Mouse (Mus musculus) MEL (cell line): ENCODE results near the gene Oosp2. TPM values are rescaled to one million over a fixed set of nuclear protein-coding genes. Genes with fewer than 3 reads are reported as not detected.

ENCODE experiments used
- DNase-seq: peaks from one replicate; pipeline ENCODE4 v3.0.0; 2011; ENCODE audit warnings: low read depth, low spot score
- H3K27ac ChIP-seq: 2 replicates; pipeline ENCODE4 v1.5.1; 2012; ENCODE audit warnings: low read depth, mild to moderate bottlenecking, control low read depth, low read length, moderate library complexity; ENCODE audit not compliant: control insufficient read depth
- H3K27me3 ChIP-seq, 2 experiments: fragments of 150-350 bp in 1 of 2; sonication (generic) in 1 of 2; 2 replicates each; pipeline ENCODE4 v1.6.1; 2012; ENCODE audit warnings: low read length in 2 of 2, mild to moderate bottlenecking in 2 of 2, improper control_type of control experiment in 1 of 2, moderate library complexity in 1 of 2; ENCODE audit not compliant: insufficient read depth in 2 of 2, control insufficient read depth in 1 of 2
- H3K36me3 ChIP-seq, 2 experiments: 2 replicates each; pipeline ENCODE4 v1.6.1; 2012 to 2014; ENCODE audit warnings: low read length in 2 of 2, improper control_type of control experiment in 1 of 2, inconsistent platforms in 1 of 2, mild to moderate bottlenecking in 1 of 2; ENCODE audit not compliant: insufficient read depth in 2 of 2, control insufficient read depth in 1 of 2
- H3K4me1 ChIP-seq, 2 experiments: fragments of 150-350 bp in 1 of 2; sonication (generic) in 1 of 2; 2 replicates each; pipeline ENCODE4 v1.6.1; 2012; ENCODE audit warnings: low read length in 2 of 2, improper control_type of control experiment in 1 of 2, mild to moderate bottlenecking in 1 of 2; ENCODE audit not compliant: insufficient read depth in 2 of 2, control insufficient read depth in 1 of 2
- H3K4me3 ChIP-seq, 2 experiments: fragments of 150-350 bp in 1 of 2; sonication (generic) in 1 of 2; 2 replicates each; pipeline ENCODE4 v1.5.1; 2012; ENCODE audit warnings: low read depth in 2 of 2, low read length in 2 of 2, mild to moderate bottlenecking in 2 of 2, moderate library complexity in 2 of 2, control low read depth in 1 of 2, improper control_type of control experiment in 1 of 2; ENCODE audit not compliant: control insufficient read depth in 1 of 2, insufficient read depth in 1 of 2
- H3K79me2 ChIP-seq: 2 replicates; pipeline ENCODE4 v1.6.1; 2012; ENCODE audit warnings: mild to moderate bottlenecking, low read length, moderate library complexity; ENCODE audit not compliant: control insufficient read depth, poor library complexity, insufficient read depth
- H3K9ac ChIP-seq: 2 replicates; pipeline ENCODE4 v1.6.1; 2012; ENCODE audit warnings: low read depth, mild to moderate bottlenecking, control low read depth, low read length, moderate library complexity; ENCODE audit not compliant: control insufficient read depth, poor library complexity, severe bottlenecking
- H3K9me3 ChIP-seq: fragments of 150-350 bp; sonication (generic); replicated peaks from 2 replicates; pipeline ENCODE4 v1.6.1; 2012; ENCODE audit warnings: mild to moderate bottlenecking, low read length, improper control_type of control experiment, moderate library complexity; ENCODE audit not compliant: insufficient read depth
- CTCF ChIP-seq, 3 experiments: IDR thresholded peaks in 2 of 3; conservative IDR thresholded peaks in 1 of 3; 2 replicates each; pipeline ENCODE4 v1.5.1; 2011 to 2012; ENCODE audit warnings: low read length in 3 of 3, low read depth in 2 of 3, mild to moderate bottlenecking in 2 of 3, improper control_type of control experiment in 1 of 3, inconsistent platforms in 1 of 3, mixed read lengths in 1 of 3, moderate library complexity in 1 of 3; ENCODE audit not compliant: control insufficient read depth in 1 of 3, insufficient read depth in 1 of 3, poor library complexity in 1 of 3, severe bottlenecking in 1 of 3
- ELF1 ChIP-seq: IDR thresholded peaks from 2 replicates; pipeline ENCODE4 v1.6.1; 2014; ENCODE audit warnings: low read depth, mild to moderate bottlenecking, inconsistent platforms, low read length, improper control_type of control experiment, moderate library complexity
- EP300 ChIP-seq, 2 experiments: IDR thresholded peaks; 2 replicates each; pipeline ENCODE4 v1.6.1; 2011; ENCODE audit warnings: improper control_type of control experiment in 2 of 2, low read length in 2 of 2, low read depth in 1 of 2, mild to moderate bottlenecking in 1 of 2
- KAT2A ChIP-seq: conservative IDR thresholded peaks from 2 replicates; pipeline ENCODE4 v1.6.1; 2012; ENCODE audit warnings: low read depth, low read length, improper control_type of control experiment, inconsistent platforms
- MAFK ChIP-seq: IDR thresholded peaks from 2 replicates; pipeline ENCODE4 v1.6.1; 2011; ENCODE audit warnings: low read depth, mild to moderate bottlenecking, low read length, improper control_type of control experiment, borderline replicate concordance
- MAZ ChIP-seq: IDR thresholded peaks from 2 replicates; pipeline ENCODE4 v1.6.1; 2012; ENCODE audit warnings: low read depth, mild to moderate bottlenecking, inconsistent platforms, low read length, improper control_type of control experiment
- MXI1 ChIP-seq: IDR thresholded peaks from 2 replicates; pipeline ENCODE4 v1.6.1; 2011; ENCODE audit warnings: mild to moderate bottlenecking, low read depth, low read length, improper control_type of control experiment
- MYB ChIP-seq: IDR thresholded peaks from 2 replicates; pipeline ENCODE4 v1.6.1; 2011; ENCODE audit warnings: mild to moderate bottlenecking, low read depth, low read length, improper control_type of control experiment
- NRF1 ChIP-seq: IDR thresholded peaks from 2 replicates; pipeline ENCODE4 v1.6.1; 2014; ENCODE audit warnings: low read depth, mild to moderate bottlenecking, inconsistent platforms, low read length, improper control_type of control experiment, moderate library complexity; ENCODE audit not compliant: poor library complexity, insufficient read depth, severe bottlenecking
- POLR2A ChIP-seq, 2 experiments: IDR thresholded peaks; 2 replicates each; pipeline ENCODE4 v1.6.1; 2011 to 2012; ENCODE audit warnings: low read length in 2 of 2, mild to moderate bottlenecking in 2 of 2, control low read depth in 1 of 2, improper control_type of control experiment in 1 of 2, low read depth in 1 of 2, moderate library complexity in 1 of 2; ENCODE audit not compliant: control insufficient read depth in 1 of 2, insufficient read depth in 1 of 2, poor library complexity in 1 of 2
- POLR2AphosphoS2 ChIP-seq: IDR thresholded peaks from 2 replicates; pipeline ENCODE4 v1.6.1; 2011; ENCODE audit warnings: low read length, improper control_type of control experiment
- POLR2AphosphoS5 ChIP-seq: IDR thresholded peaks from 2 replicates; pipeline ENCODE4 v1.6.1; 2012; ENCODE audit warnings: low read depth, borderline replicate concordance, mild to moderate bottlenecking, inconsistent platforms, low read length, moderate library complexity, mixed read lengths
- RAD21 ChIP-seq: IDR thresholded peaks from 2 replicates; pipeline ENCODE4 v1.6.1; 2011; ENCODE audit warnings: mild to moderate bottlenecking, low read depth, low read length, improper control_type of control experiment
- TAL1 ChIP-seq: IDR thresholded peaks from 2 replicates; pipeline ENCODE4 v1.6.1; 2012; ENCODE audit warnings: mild to moderate bottlenecking, inconsistent platforms, low read length, moderate library complexity, mixed read lengths
- UBTF ChIP-seq: IDR thresholded peaks from 2 replicates; pipeline ENCODE4 v1.6.1; 2012; ENCODE audit warnings: low read depth, mild to moderate bottlenecking, inconsistent platforms, low read length, improper control_type of control experiment, moderate library complexity, borderline replicate concordance; ENCODE audit not compliant: insufficient read depth
- USF1 ChIP-seq: IDR thresholded peaks from 2 replicates; pipeline ENCODE4 v1.6.1; 2014; ENCODE audit warnings: low read depth, mild to moderate bottlenecking, inconsistent platforms, low read length, improper control_type of control experiment, moderate library complexity
- ZC3H11A ChIP-seq: IDR thresholded peaks from 2 replicates; pipeline ENCODE4 v1.6.1; 2012; ENCODE audit warnings: low read depth, mild to moderate bottlenecking, inconsistent platforms, low read length, improper control_type of control experiment
- ZKSCAN1 ChIP-seq: IDR thresholded peaks from 2 replicates; pipeline ENCODE4 v1.6.1; 2012; ENCODE audit warnings: low read depth, mild to moderate bottlenecking, inconsistent platforms, low read length, improper control_type of control experiment, moderate library complexity
- ZMIZ1 ChIP-seq: IDR thresholded peaks from 2 replicates; pipeline ENCODE4 v1.6.1; 2012; ENCODE audit warnings: low read depth, mild to moderate bottlenecking, inconsistent platforms, low read length, improper control_type of control experiment, moderate library complexity
- polyA plus RNA-seq, 2 experiments: library from polyadenylated mRNA; stranded (reverse) in 1 of 2; unstranded in 1 of 2; fragments of >175 nt in 1 of 2; fragments of >200 nt in 1 of 2; gene quantifications; 2 replicates each; pipeline versions ENCODE4 v1.2.1 to v1.2.4; 2012; ENCODE audit warnings: low replicate concordance in 2 of 2, low read depth in 1 of 2; ENCODE audit not compliant: insufficient read length in 2 of 2, insufficient read depth in 1 of 2, missing spikeins in 1 of 2
- total RNA-seq: library from RNA; depleted of rRNA; stranded (reverse); fragments of 300-350 nt; gene quantifications from 2 replicates; pipeline ENCODE4 v1.2.3, GENCODE M21; 2012; rRNA removed

The Oosp2 gene
- total and polyA plus RNA-seq, 3 experiments = not detected

- Histone ChIP-seq H3K79me2 (no peaks in the 10 kb centered on the region), H3K27ac (no peak overlapping the region), H3K4me1 (no peaks in the 10 kb centered on the region; a peak in 1 of 4 replicates), H3K27me3 (peaks cover 0 to 10% of the 10 kb centered on the region in 2 experiments; a peak in 3 of 4 replicates), H3K9me3 (no peaks in the 10 kb centered on the region), H3K9ac (no peak overlapping the region), H3K36me3 (no peaks in the 10 kb centered on the region), H3K4me3 (peak overlapping the region in 1 of 2 experiments; percentile 20; a peak in 1 of 4 replicates)
- no peak for DNase-seq
- TF ChIP-seq ZC3H11A = no peak
- no peak for TF ChIP-seq ZMIZ1
- no peak for TF ChIP-seq POLR2AphosphoS5
- no peak for TF ChIP-seq NRF1
- TF ChIP-seq UBTF = no peak
- TF ChIP-seq MAZ = no peak
- no peak for TF ChIP-seq EP300 (IDR thresholded peaks at IDR 0.05; ENCODE audit: low read depth in 1 of 2, low read length in 2 of 2)
- no peak for TF ChIP-seq MYB
- no peak for TF ChIP-seq TAL1
- no peak for TF ChIP-seq MXI1
- TF ChIP-seq POLR2AphosphoS2 = no peak
- TF ChIP-seq CTCF (IDR thresholded peaks at IDR 0.05 in 2 of 3, conservative IDR thresholded peaks at IDR 0.05 in 1 of 3; ENCODE audit: control insufficient read depth in 1 of 3, insufficient read depth in 1 of 3, low read depth in 2 of 3, low read length in 3 of 3, poor library complexity in 1 of 3, severe bottlenecking in 1 of 3) = no peak
- TF ChIP-seq KAT2A = no peak
- no peak for TF ChIP-seq ZKSCAN1
- no peak for TF ChIP-seq MAFK
- no peak for TF ChIP-seq RAD21
- TF ChIP-seq USF1 = no peak
- no peak for TF ChIP-seq POLR2A (IDR thresholded peaks at IDR 0.05; ENCODE audit: control insufficient read depth in 1 of 2, insufficient read depth in 1 of 2, low read depth in 1 of 2, low read length in 2 of 2, poor library complexity in 1 of 2)
- TF ChIP-seq ELF1 = no peak
Measured at GRCm38 (mm10) chr19:11601349-11601748, 59.0 kb downstream of the Oosp2 start.

Other genes starting within 250 kb of the Oosp2 start
- gene Ms4a4b, start 217.0 kb downstream of the Oosp2 start, total RNA-seq = not detected in 2 replicates
- gene Ms4a4b, start 217.0 kb downstream of the Oosp2 start, polyA plus RNA-seq = not detected
- not detected in 2 replicates for gene Ms4a6c, start 191.2 kb downstream of the Oosp2 start, total RNA-seq
- not detected for gene Ms4a6c, start 191.2 kb downstream of the Oosp2 start, polyA plus RNA-seq
- gene Gm8369, start 174.6 kb downstream of the Oosp2 start, total RNA-seq = not detected in 2 replicates
- gene Gm8369, start 174.6 kb downstream of the Oosp2 start, polyA plus RNA-seq = not detected
- gene Ms4a6b, start 144.0 kb downstream of the Oosp2 start, total RNA-seq = not detected in 2 replicates
- not detected for gene Ms4a6b, start 144.0 kb downstream of the Oosp2 start, polyA plus RNA-seq
- not detected in 2 replicates for gene Ms4a4d, start 123.8 kb downstream of the Oosp2 start, total RNA-seq
- gene Ms4a4d, start 123.8 kb downstream of the Oosp2 start, polyA plus RNA-seq = not detected
- gene Ms4a6d, start 55.7 kb downstream of the Oosp2 start, total RNA-seq = not detected in 2 replicates
- not detected for gene Ms4a6d, start 55.7 kb downstream of the Oosp2 start, polyA plus RNA-seq
- gene Ms4a2, start 36.8 kb downstream of the Oosp2 start, total RNA-seq = 1.5 and 3.1 TPM in 2 replicates
- under 1 TPM in 1 of 2 experiments, not detected in 1; 0.32 TPM for gene Ms4a2, start 36.8 kb downstream of the Oosp2 start, polyA plus RNA-seq
- 0.88 and 1.0 TPM in 2 replicates for gene Ms4a3, start 19.7 kb downstream of the Oosp2 start, total RNA-seq
- 1 to 10 TPM in 1 of 2 experiments, not detected in 1; 1.0 TPM for gene Ms4a3, start 19.7 kb downstream of the Oosp2 start, polyA plus RNA-seq
- gene Oosp1, start 30.6 kb upstream of the Oosp2 start, total RNA-seq = not detected in 2 replicates
- gene Oosp1, start 30.6 kb upstream of the Oosp2 start, polyA plus RNA-seq = not detected
- not detected in 2 replicates for gene Oosp3, start 36.5 kb upstream of the Oosp2 start, total RNA-seq
- not detected for gene Oosp3, start 36.5 kb upstream of the Oosp2 start, polyA plus RNA-seq
- gene Gif, start 87.0 kb upstream of the Oosp2 start, total RNA-seq = not detected in 2 replicates
- gene Gif, start 87.0 kb upstream of the Oosp2 start, polyA plus RNA-seq = not detected
- 58.3 and 59.6 TPM in 2 replicates for gene Mrpl16, start 109.8 kb upstream of the Oosp2 start, total RNA-seq
- 10 to 100 TPM in 1 of 2 experiments, not detected in 1; 46.8 TPM for gene Mrpl16, start 109.8 kb upstream of the Oosp2 start, polyA plus RNA-seq
- gene Stx3, start 158.8 kb upstream of the Oosp2 start, total RNA-seq = 0.33 and 0.73 TPM in 2 replicates
- 1 to 10 TPM in 1 of 2 experiments, not detected in 1; 3.0 TPM for gene Stx3, start 158.8 kb upstream of the Oosp2 start, polyA plus RNA-seq
- not detected in 2 replicates for gene Olfr1417, start 178.7 kb upstream of the Oosp2 start, total RNA-seq
- gene Olfr1417, start 178.7 kb upstream of the Oosp2 start, polyA plus RNA-seq = not detected
- 0.03 TPM in 1 of 2 replicates, not detected in the other for gene Olfr1418, start 200.5 kb upstream of the Oosp2 start, total RNA-seq
- not detected for gene Olfr1418, start 200.5 kb upstream of the Oosp2 start, polyA plus RNA-seq
- gene Olfr1419, start 214.5 kb upstream of the Oosp2 start, total RNA-seq = not detected in 2 replicates
- gene Olfr1419, start 214.5 kb upstream of the Oosp2 start, polyA plus RNA-seq = not detected
- gene Olfr1420, start 226.0 kb upstream of the Oosp2 start, total RNA-seq = not detected in 2 replicates
- under 1 TPM in 1 of 2 experiments, not detected in 1; 0.03 TPM for gene Olfr1420, start 226.0 kb upstream of the Oosp2 start, polyA plus RNA-seq